Mouse (Mus musculus) C2C12 (cell line): ENCODE data around the gene Man2a2.

Experiments used
- CEBPB ChIP-seq: IDR thresholded peaks from one replicate; pipeline ENCODE4 v1.6.1; 2011; ENCODE audit warnings: low read depth, mild to moderate bottlenecking, control low read depth, moderate library complexity
- CTCF ChIP-seq: IDR thresholded peaks from one replicate; pipeline ENCODE4 v1.5.1; 2011; ENCODE audit not compliant: control insufficient read depth, insufficient read depth, insufficient read length

DNA sequence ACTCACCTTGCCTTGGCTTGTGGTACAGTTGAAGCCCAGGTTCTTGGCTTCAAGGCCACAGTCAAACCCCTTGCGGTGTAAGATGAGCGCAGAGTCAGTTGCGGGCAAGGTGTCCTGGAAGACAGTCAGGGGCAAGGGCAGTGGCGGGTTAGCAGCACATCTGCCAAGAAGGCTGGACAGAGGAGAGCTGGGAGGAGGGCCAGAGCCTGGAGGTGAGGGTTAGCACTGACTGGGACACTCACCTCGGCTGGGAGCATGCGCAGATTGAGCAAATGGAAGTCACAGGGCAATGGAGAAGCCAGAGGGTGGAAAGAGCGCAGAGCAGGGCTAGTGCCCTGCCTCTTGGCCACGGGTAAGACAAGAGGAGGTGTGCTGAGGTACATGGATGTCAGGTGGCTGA, 18.3 kb downstream of the Man2a2 start:
- TF ChIP-seq CTCF (no peak), CEBPB (no peak)
